Mouse (Mus musculus) heart, embryonic 16.5 days (tissue): ENCODE data around the gene Ccer2. TPM values are rescaled to one million over a fixed set of nuclear protein-coding genes. Genes with fewer than 3 reads are reported as not detected.

ENCODE experiments used
- ATAC-seq: fragments of 200-750 bp; cut with Nextera tagmentation; replicated peaks from 2 replicates; pipeline ENCODE4 v1.8.0; 2017; ENCODE audit warnings: moderate number of reproducible peaks; ENCODE audit not compliant: insufficient read depth, low FRiP score; ENCODE audit errors: extremely low read depth
- H3K27ac ChIP-seq: fragments of 300-500 bp; sonication (generic); 2 replicates; pipeline ENCODE4 v1.5.1; 2014; ENCODE audit warnings: mild to moderate bottlenecking, low read length, control low read depth, moderate library complexity
- H3K27me3 ChIP-seq: fragments of 300-500 bp; sonication (generic); 2 replicates; pipeline ENCODE4 v1.6.1; 2014; ENCODE audit warnings: low read length, mixed read lengths; ENCODE audit not compliant: control insufficient read depth, insufficient read depth
- H3K36me3 ChIP-seq: fragments of 300-500 bp; sonication (generic); 2 replicates; pipeline ENCODE4 v1.6.1; 2014; ENCODE audit not compliant: control insufficient read depth, insufficient read depth
- H3K4me1 ChIP-seq: fragments of 300-500 bp; sonication (generic); 2 replicates; pipeline ENCODE4 v1.6.1; 2014; ENCODE audit warnings: low read length, mixed read lengths; ENCODE audit not compliant: control insufficient read depth, insufficient read depth
- H3K4me2 ChIP-seq: fragments of 300-500 bp; sonication (generic); 2 replicates; pipeline ENCODE4 v1.6.1; 2014; ENCODE audit warnings: low read depth, mild to moderate bottlenecking, control low read depth, low read length
- H3K4me3 ChIP-seq: fragments of 300-500 bp; sonication (generic); 2 replicates; pipeline ENCODE4 v1.5.1; 2014; ENCODE audit warnings: mild to moderate bottlenecking, control low read depth, low read length
- H3K9ac ChIP-seq: fragments of 300-500 bp; sonication (generic); 2 replicates; pipeline ENCODE4 v1.6.1; 2014; ENCODE audit warnings: low read length, control low read depth
- H3K9me3 ChIP-seq: fragments of 300-500 bp; sonication (generic); replicated peaks from 2 replicates; pipeline ENCODE4 v1.6.1; 2016; ENCODE audit warnings: low read length; ENCODE audit not compliant: control insufficient read depth
- WGBS: fragments of 180-500 bp; shearing (Covaris S2); extraction: QIAGEN DNeasy Blood & Tissue Kit; methylation state at CpG from one replicate; pipeline ENCODE4 v1.1.7; 2014; 5-methylcytosine and 5-hydroxymethylcytosine counted together
- polyA plus RNA-seq: library from polyadenylated mRNA; unstranded; fragments of >200 nt; fragmentation: Nextera tagmentation; extraction: Ambion mirVana; gene quantifications from 2 replicates; pipeline ENCODE4 v1.2.1, GENCODE M21; 2015

Ccer2 gene
- polyA plus RNA-seq, 1 experiment from 2014 or later: not detected

DNA sequence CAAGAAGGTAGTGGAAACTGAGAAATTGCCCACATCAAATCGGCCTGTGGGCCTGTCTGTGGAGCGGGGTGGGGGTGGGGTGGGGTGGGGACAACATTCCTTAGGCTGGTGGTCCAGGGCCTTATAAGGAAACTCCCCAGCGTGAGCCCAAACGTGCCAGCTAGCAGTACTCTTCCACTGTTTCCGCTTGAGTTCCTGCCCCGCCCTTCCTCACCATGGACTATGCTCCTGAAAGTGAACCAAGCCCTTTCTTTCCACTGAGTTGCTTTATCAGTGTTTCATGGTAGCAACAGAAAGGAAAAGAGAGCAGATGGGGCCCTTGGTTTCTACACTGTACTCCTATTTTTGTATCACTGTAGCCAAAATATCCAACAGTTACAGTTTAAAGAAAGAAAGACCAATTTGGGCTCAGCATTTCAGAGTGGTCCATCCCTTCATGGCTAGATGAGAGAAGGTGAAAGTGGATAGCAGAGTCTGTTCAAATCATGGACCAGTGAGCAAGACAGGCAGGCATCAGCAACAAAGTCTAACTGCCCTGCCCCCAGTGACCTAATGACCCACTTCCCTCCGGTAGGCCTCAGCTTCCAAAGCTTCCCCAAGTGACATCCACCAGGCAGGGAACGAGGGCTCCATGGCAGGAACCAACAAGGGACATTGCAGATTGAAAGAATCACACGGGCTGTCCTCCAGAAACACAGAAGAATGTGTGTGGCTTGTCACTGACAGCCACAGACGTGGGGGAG is 47.0 kb downstream of the Ccer2 start:
- Histone ChIP-seq H3K4me3 (no peak overlapping the region), H3K4me2 (peak overlapping the region; percentile 36; the same call in 1 of the 2 replicates), H3K9me3 (no peaks in the 10 kb centered on the region), H3K27ac (peak overlapping the region; percentile 95), H3K9ac (peak overlapping the region; percentile 62), H3K27me3 (no peaks in the 10 kb centered on the region), H3K36me3 (no peaks in the 10 kb centered on the region), H3K4me1 (peaks cover 36% of the 10 kb centered on the region)
- peak; percentile 59; the same call in 1 of the 2 replicates for ATAC-seq
- WGBS: 7% methylated on average over 10 of the region's 10 CpGs

DNA sequence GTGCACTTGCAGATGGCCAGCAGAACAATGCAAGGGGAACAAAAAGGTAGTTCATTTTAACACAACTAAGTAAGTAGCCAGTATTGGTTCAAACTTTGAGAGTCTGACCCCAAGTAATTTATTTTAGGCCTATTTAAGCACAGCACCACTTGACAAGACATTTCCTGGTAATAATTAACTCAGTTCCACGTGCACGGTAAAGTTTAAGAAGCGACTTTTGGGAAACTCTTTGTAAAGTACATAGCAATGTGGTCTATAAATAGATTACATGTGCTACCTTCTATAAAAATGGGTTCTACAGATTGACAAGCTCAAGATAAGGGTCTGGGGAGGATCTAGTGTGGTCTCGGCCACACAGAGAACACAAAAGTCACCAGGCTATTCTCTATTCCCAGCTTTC is 47.8 kb downstream of the Ccer2 start:
- Histone ChIP-seq H3K4me2 (no peak overlapping the region), H3K4me3 (no peak overlapping the region), H3K4me1 (peaks cover 39% of the 10 kb centered on the region), H3K9ac (peak overlapping the region; percentile 22), H3K27me3 (no peaks in the 10 kb centered on the region), H3K27ac (peak overlapping the region; percentile 95), H3K9me3 (no peaks in the 10 kb centered on the region), H3K36me3 (no peaks in the 10 kb centered on the region)
- no peak for ATAC-seq
- 20% methylated on average over 4 of the region's 4 CpGs for WGBS

DNA sequence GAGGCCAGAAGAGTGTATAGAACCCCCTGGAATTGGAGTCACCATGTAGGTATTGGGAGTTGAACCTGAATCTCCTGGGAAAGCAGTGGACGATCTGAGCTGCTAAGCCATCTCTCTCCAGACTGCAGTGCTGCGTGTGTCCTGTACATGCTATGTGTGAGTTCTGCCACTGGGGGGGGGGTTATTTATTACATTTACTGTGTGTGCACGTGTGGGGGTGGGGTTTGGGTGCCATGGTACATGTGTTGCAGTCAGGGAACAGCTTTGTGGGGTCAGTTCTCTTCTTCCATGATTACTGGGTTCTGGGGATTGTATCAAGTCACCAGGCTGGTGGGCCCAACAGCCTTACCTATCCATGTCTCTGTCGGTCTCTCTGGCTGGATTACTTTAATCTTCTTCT is 50.9 kb downstream of the Ccer2 start:
- 84% methylated on average over 4 of the region's 4 CpGs for WGBS
- H3K27ac ChIP-seq: no peak overlapping the region
- H3K4me2 ChIP-seq: no peak overlapping the region
- peaks cover 36% of the 10 kb centered on the region for H3K4me1 ChIP-seq
- ATAC-seq: no peak
- no peaks in the 10 kb centered on the region for H3K9me3 ChIP-seq
- no peak overlapping the region for H3K4me3 ChIP-seq
- no peak overlapping the region for H3K9ac ChIP-seq
- H3K27me3 ChIP-seq: no peaks in the 10 kb centered on the region
- no peaks in the 10 kb centered on the region for H3K36me3 ChIP-seq

DNA sequence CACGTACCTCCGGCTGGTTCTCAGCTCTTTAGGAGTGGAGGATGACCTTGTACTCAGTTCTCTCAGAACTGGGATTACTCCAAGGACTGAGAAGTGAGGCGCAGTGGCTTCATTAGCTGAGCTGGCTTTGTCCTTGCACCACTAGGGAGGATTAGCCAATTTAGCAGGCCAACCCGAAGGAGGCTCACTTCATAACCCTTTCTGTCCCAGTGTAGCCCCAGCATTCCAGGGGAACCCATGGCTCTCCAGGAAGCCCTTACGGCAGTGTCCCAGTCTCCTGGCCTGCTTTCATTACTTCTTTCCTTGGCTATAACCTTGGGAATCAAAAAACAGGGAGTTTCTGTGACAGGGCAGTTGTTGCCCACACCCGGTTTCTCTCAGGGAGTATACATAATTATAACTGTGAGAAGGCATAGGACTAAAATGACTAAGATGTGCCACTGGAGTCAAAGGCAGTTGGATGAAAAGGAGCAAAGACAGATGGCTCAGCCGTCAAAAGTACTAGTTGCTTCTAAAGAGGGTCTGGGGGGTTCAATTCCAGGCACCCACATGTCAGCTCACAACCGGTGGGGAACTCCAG is 51.8 kb downstream of the Ccer2 start:
- Histone ChIP-seq H3K27me3 (no peaks in the 10 kb centered on the region), H3K9me3 (no peaks in the 10 kb centered on the region), H3K9ac (peak overlapping the region; percentile 98), H3K4me2 (peak overlapping the region; percentile 98), H3K27ac (peak overlapping the region; percentile 100), H3K36me3 (peaks cover 1% of the 10 kb centered on the region; the same call in 1 of the 2 replicates), H3K4me1 (peaks cover 36% of the 10 kb centered on the region), H3K4me3 (peak overlapping the region; percentile 89)
- ATAC-seq: no peak
- WGBS: 35% methylated on average over 7 of the region's 8 CpGs

DNA sequence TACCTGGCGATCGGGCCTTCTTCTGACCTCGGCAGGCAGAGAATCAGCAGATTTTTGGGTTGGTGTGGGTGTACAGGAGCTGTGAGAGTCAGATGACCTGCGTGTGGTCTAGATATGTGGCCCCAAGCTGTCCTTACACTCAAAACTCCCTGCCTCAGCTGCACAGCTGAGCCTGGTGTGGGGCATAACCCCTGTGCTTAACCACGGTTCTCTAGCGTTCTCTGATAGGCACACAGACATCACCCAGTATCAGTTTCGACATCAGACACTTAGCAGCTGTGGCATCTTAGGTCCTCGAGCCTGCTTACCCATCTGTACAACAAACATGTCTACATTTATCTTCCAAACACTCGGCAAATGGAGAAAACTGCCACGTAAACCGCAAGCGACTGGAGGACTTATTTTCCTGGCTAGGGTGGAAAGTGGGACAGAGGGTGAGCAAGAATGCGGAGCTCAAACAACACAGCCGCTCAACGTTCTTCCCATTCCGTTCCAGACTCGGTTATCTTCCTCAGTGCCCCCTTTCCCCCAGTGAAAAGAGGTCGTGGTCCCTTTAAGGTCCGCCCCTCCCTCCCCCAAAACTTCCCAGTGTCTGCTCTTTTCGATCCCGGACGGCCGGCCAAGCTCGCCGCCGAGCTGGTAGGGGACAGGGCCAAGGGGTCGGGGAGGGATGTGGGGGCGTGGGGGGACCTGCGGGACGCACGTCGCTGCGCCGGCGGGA is 52.4 kb downstream of the Ccer2 start, which contains the start of gene Hnrnpl:
Gene Hnrnpl (plus strand): TSS at position 321 of the 721 bp plus-strand sequence.
- Histone ChIP-seq H3K36me3 (peaks cover 8% of the 10 kb centered on the region), H3K9ac (peak within 1 kb of the TSS; percentile 98), H3K27me3 (no peaks in the 10 kb centered on the region), H3K27ac (peak within 1 kb of the TSS; percentile 100), H3K9me3 (no peaks in the 10 kb centered on the region), H3K4me3 (peak within 1 kb of the TSS; percentile 89), H3K4me2 (peak within 1 kb of the TSS; percentile 98), H3K4me1 (peaks cover 36% of the 10 kb centered on the region)
- ATAC-seq: peak; percentile 19
- 2% methylated on average over 35 of the region's 35 CpGs for WGBS

Other genes with a start within 250 kb of the Ccer2 start
- not detected in 2 replicates for gene Ifnl2, start 245.7 kb upstream of the Ccer2 start, polyA plus RNA-seq
- not detected in 2 replicates for gene Ifnl3, start 233.3 kb upstream of the Ccer2 start, polyA plus RNA-seq
- not detected in 2 replicates for gene Sycn, start 215.3 kb upstream of the Ccer2 start, polyA plus RNA-seq
- not detected in 2 replicates for gene Nccrp1, start 208.9 kb upstream of the Ccer2 start, polyA plus RNA-seq
- 16.0 and 20.6 TPM in 2 replicates for gene Samd4b, start 158.0 kb upstream of the Ccer2 start, polyA plus RNA-seq
- gene Pak4, start 158.0 kb upstream of the Ccer2 start, polyA plus RNA-seq: 25.1 and 30.0 TPM in 2 replicates
- not detected in 2 replicates for gene Acp7, start 124.8 kb upstream of the Ccer2 start, polyA plus RNA-seq
- gene Fbxo27, start 63.3 kb upstream of the Ccer2 start, polyA plus RNA-seq: 3.6 TPM in 2 replicates
- gene Fbxo17, start 39.4 kb upstream of the Ccer2 start, polyA plus RNA-seq: 6.7 and 7.5 TPM in 2 replicates
- 122 TPM in 2 replicates for gene Mrps12, start 14.4 kb upstream of the Ccer2 start, polyA plus RNA-seq
- 20.8 and 21.4 TPM in 2 replicates for gene Sars2, start 14.2 kb upstream of the Ccer2 start, polyA plus RNA-seq
- 60.4 and 65.1 TPM in 2 replicates for gene Sirt2, start 10.6 kb downstream of the Ccer2 start, polyA plus RNA-seq
- gene Nfkbib, start 11.3 kb downstream of the Ccer2 start, polyA plus RNA-seq: 34.7 and 41.0 TPM in 2 replicates
- gene Rinl, start 32.8 kb downstream of the Ccer2 start, polyA plus RNA-seq: 5.8 and 11.1 TPM in 2 replicates
- gene Hnrnpl, start 52.4 kb downstream of the Ccer2 start, polyA plus RNA-seq: 135 and 139 TPM in 2 replicates
- gene Ech1, start 69.0 kb downstream of the Ccer2 start, polyA plus RNA-seq: 281 and 288 TPM in 2 replicates
- gene Lgals4, start 77.7 kb downstream of the Ccer2 start, polyA plus RNA-seq: 12.3 and 17.4 TPM in 2 replicates
- 1.5 and 2.1 TPM in 2 replicates for gene Lgals7, start 107.7 kb downstream of the Ccer2 start, polyA plus RNA-seq
- 0.41 and 0.42 TPM in 2 replicates for gene Capn12, start 125.2 kb downstream of the Ccer2 start, polyA plus RNA-seq
- gene Actn4, start 206.2 kb downstream of the Ccer2 start, polyA plus RNA-seq: 260 and 301 TPM in 2 replicates
- 262 and 283 TPM in 2 replicates for gene Eif3k, start 225.7 kb downstream of the Ccer2 start, polyA plus RNA-seq
- gene Map4k1, start 225.9 kb downstream of the Ccer2 start, polyA plus RNA-seq: 6.0 and 12.2 TPM in 2 replicates